Mouse (Mus musculus): ENCODE results near the gene 1700001C02Rik. TPM values are rescaled to one million over a fixed set of nuclear protein-coding genes. Genes with fewer than 3 reads are reported as not detected.

1700001C02Rik gene
- polyA plus RNA-seq, 1 experiment from 2014 or later, result 1.9 TPM

DNA sequence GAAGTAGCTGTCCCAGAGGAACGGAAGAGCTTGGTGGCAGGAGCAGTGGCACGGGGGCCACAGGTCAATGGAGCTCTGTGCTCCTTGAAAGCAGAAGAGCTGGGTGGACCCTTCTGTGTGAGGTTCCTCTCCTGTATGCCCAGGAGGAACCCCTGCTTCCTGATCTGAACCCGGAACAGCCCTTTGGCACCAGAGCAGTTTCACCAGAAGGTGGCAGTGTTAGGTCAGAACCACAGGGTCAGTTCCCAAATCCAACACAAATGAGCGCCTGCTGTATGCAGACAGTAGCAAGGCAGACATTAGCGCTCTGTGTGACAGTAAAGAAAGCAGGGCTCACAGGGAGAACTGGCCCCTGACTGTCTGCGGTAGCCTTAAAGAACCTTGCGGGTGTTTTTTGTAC is 50.5 kb downstream of the 1700001C02Rik start:
- 49% methylated on average over 7 of the region's 7 CpGs for WGBS

DNA sequence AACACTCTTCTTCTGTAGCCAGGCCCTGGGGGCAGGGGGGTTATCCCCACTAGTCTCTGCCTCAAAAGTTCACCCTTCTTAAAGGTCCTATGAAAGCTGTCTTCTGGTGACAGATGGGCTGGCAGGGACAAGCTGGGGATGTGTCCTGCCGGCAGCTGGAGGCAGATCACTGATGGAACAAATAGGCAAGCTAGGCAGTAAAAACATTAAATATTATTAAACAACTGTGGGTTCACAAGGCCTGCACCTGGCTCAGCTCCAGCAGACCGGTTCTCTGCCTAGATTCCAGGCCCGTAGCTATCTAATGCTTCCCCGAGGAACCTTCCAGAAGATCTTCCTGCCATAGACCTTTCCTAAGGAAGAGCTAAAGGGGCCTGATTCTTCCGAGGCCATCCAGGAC is 52.3 kb downstream of the 1700001C02Rik start:
- no peaks in the 10 kb centered on the region for H3K4me1 ChIP-seq (ENCODE audit: control insufficient read depth, insufficient read depth, low read depth, low read length)
- no peak overlapping the region for H3K4me2 ChIP-seq (ENCODE audit: low read length)
- no peak overlapping the region for H3K27ac ChIP-seq (ENCODE audit: low read depth, low read length)
- H3K4me3 ChIP-seq (ENCODE audit: low read length), result no peak overlapping the region
- ATAC-seq, result no peak
- no peaks in the 10 kb centered on the region for H3K36me3 ChIP-seq (ENCODE audit: control insufficient read depth, insufficient read depth, low read length)
- no peaks in the 10 kb centered on the region for H3K9me3 ChIP-seq (ENCODE audit: control insufficient read depth, low read length)
- H3K27me3 ChIP-seq (replicated peaks; ENCODE audit: control insufficient read depth, insufficient read depth, low read length), result no peaks in the 10 kb centered on the region
- H3K9ac ChIP-seq (ENCODE audit: low read depth, low read length), result no peak overlapping the region
- 67% methylated on average over 5 of the region's 5 CpGs for WGBS

More for the DNA sequence above, 50.5 kb downstream of the 1700001C02Rik start:
- no peaks in the 10 kb centered on the region for H3K36me3 ChIP-seq (ENCODE audit: control insufficient read depth, insufficient read depth, low read length)
- H3K9me3 ChIP-seq (ENCODE audit: control insufficient read depth, low read length), result no peaks in the 10 kb centered on the region
- H3K4me3 ChIP-seq (ENCODE audit: low read length), result no peak overlapping the region
- ATAC-seq, result no peak
- H3K27me3 ChIP-seq (replicated peaks; ENCODE audit: control insufficient read depth, insufficient read depth, low read length), result no peaks in the 10 kb centered on the region
- no peak overlapping the region for H3K4me2 ChIP-seq (ENCODE audit: low read length)
- H3K9ac ChIP-seq (ENCODE audit: low read depth, low read length), result no peak overlapping the region
- H3K4me1 ChIP-seq (ENCODE audit: control insufficient read depth, insufficient read depth, low read depth, low read length), result no peaks in the 10 kb centered on the region
- H3K27ac ChIP-seq (ENCODE audit: low read depth, low read length), result no peak overlapping the region

DNA sequence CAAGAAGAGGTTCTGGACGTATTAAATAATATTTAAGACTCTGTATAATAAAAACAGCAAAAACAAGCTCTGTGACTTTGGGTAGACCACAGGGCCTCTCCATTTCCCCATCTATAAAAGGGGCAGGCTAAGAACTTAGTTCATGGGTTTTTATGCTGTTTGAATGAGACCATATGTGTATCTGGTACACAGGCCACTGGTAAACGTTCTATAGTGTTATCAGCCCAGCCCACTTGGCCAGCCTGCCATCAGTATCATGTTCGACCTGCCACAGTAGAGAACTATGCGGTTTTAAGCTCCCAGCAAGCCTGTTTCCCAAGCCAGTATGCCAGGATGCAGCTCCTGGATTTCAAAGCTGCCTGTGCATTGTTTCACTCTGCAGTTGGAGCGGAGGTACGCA is 52.7 kb downstream of the 1700001C02Rik start:
- no peak overlapping the region for H3K4me2 ChIP-seq (ENCODE audit: low read length)
- H3K4me1 ChIP-seq (ENCODE audit: control insufficient read depth, insufficient read depth, low read depth, low read length), result no peaks in the 10 kb centered on the region
- ATAC-seq, result no peak
- H3K9me3 ChIP-seq (ENCODE audit: control insufficient read depth, low read length), result no peaks in the 10 kb centered on the region
- WGBS, result 79% methylated on average over 6 of the region's 6 CpGs
- no peaks in the 10 kb centered on the region for H3K27me3 ChIP-seq (replicated peaks; ENCODE audit: control insufficient read depth, insufficient read depth, low read length)
- no peak overlapping the region for H3K27ac ChIP-seq (ENCODE audit: low read depth, low read length)
- no peaks in the 10 kb centered on the region for H3K36me3 ChIP-seq (ENCODE audit: control insufficient read depth, insufficient read depth, low read length)
- H3K9ac ChIP-seq (ENCODE audit: low read depth, low read length), result no peak overlapping the region
- H3K4me3 ChIP-seq (ENCODE audit: low read length), result no peak overlapping the region

DNA sequence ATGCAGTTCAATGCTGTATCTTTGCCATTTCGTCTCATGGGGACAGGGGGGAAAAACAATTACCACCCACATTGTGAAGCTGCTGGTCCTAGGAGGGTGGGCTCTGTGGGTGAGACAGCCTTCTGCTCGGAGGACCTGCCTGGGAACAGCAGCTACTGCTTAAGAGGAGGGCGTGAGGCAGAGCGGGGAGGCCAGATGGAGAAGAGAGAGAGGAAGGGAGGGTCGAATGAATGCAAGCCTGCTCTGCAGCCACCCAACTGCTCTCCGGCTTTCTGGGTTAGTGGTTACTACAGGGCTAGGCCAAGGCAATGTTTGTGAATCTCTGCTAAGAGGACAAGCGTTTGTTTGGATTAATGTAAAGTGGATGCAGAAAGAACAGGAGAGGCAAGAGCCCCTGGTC is 53.6 kb downstream of the 1700001C02Rik start:
- ATAC-seq, result no peak; the same call in 1 of the 2 replicates
- no peak overlapping the region for H3K4me2 ChIP-seq (ENCODE audit: low read length)
- no peaks in the 10 kb centered on the region for H3K36me3 ChIP-seq (ENCODE audit: control insufficient read depth, insufficient read depth, low read length)
- H3K27ac ChIP-seq (ENCODE audit: low read depth, low read length), result no peak overlapping the region
- H3K9ac ChIP-seq (ENCODE audit: low read depth, low read length), result no peak overlapping the region
- no peak overlapping the region for H3K4me3 ChIP-seq (ENCODE audit: low read length)
- WGBS, result 44% methylated on average over 7 of the region's 7 CpGs
- no peaks in the 10 kb centered on the region for H3K27me3 ChIP-seq (replicated peaks; ENCODE audit: control insufficient read depth, insufficient read depth, low read length)
- no peaks in the 10 kb centered on the region for H3K4me1 ChIP-seq (ENCODE audit: control insufficient read depth, insufficient read depth, low read depth, low read length)
- H3K9me3 ChIP-seq (ENCODE audit: control insufficient read depth, low read length), result no peaks in the 10 kb centered on the region

DNA sequence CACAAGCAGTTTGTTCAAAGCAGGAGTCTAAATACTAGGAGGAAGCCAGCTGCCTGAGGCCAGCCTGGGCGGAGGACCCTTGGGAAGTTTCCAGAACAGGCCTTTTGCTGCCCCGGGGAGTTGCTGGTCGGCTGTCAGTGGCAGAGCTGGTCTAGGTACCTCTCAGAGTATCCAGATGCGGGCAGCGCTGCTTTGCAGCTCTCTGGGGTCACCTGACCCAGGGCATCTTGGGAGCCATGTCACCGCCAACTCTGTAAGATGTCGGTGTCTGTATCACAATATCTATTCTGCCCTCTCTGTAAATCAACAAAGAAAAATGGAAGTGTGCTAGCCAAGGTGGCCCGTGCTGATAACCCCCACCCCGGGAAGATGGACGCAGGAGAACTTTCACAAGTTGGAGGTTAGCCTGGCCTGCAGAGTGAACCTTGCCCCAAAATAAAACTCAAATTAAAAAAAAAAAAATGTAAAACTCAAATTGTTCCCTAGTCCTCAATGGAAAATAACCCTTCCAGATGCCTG is 54.4 kb downstream of the 1700001C02Rik start:
- Histone ChIP-seq H3K27me3 (replicated peaks; ENCODE audit: control insufficient read depth, insufficient read depth, low read length) (no peaks in the 10 kb centered on the region), H3K36me3 (ENCODE audit: control insufficient read depth, insufficient read depth, low read length) (no peaks in the 10 kb centered on the region), H3K4me1 (ENCODE audit: control insufficient read depth, insufficient read depth, low read depth, low read length) (no peaks in the 10 kb centered on the region), H3K4me2 (ENCODE audit: low read length) (no peak overlapping the region), H3K27ac (ENCODE audit: low read depth, low read length) (no peak overlapping the region), H3K9me3 (ENCODE audit: control insufficient read depth, low read length) (no peaks in the 10 kb centered on the region), H3K4me3 (ENCODE audit: low read length) (no peak overlapping the region), H3K9ac (ENCODE audit: low read depth, low read length) (no peak overlapping the region)
- WGBS, result 84% methylated on average over 10 of the region's 10 CpGs
- ATAC-seq, result no peak

DNA sequence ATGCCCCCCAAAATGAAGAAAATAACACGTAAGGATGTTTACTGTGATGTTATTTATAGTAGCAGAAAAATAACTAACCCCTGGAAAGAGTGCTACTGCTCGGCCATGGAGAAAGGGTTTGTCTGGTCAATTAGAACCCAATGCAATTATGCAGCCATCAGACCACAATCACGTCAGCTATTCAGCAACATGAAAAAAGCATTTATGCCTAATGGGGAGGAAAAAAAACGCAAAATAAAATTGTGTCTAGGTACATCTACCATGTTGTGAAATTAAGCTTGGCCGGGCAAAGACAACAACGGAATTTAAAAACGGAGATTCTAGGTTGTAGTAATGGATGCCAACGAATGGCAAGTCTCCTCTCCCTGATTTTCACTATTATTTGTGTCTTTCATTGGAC is 56.6 kb downstream of the 1700001C02Rik start:
- Histone ChIP-seq H3K4me2 (ENCODE audit: low read length) (no peak overlapping the region), H3K36me3 (ENCODE audit: control insufficient read depth, insufficient read depth, low read length) (no peaks in the 10 kb centered on the region), H3K4me1 (ENCODE audit: control insufficient read depth, insufficient read depth, low read depth, low read length) (peaks cover 5% of the 10 kb centered on the region), H3K9ac (ENCODE audit: low read depth, low read length) (no peak overlapping the region), H3K27ac (ENCODE audit: low read depth, low read length) (no peak overlapping the region), H3K9me3 (ENCODE audit: control insufficient read depth, low read length) (no peaks in the 10 kb centered on the region), H3K27me3 (replicated peaks; ENCODE audit: control insufficient read depth, insufficient read depth, low read length) (no peaks in the 10 kb centered on the region), H3K4me3 (ENCODE audit: low read length) (no peak overlapping the region)
- WGBS, result 68% methylated on average over 8 of the region's 8 CpGs
- ATAC-seq, result no peak

DNA sequence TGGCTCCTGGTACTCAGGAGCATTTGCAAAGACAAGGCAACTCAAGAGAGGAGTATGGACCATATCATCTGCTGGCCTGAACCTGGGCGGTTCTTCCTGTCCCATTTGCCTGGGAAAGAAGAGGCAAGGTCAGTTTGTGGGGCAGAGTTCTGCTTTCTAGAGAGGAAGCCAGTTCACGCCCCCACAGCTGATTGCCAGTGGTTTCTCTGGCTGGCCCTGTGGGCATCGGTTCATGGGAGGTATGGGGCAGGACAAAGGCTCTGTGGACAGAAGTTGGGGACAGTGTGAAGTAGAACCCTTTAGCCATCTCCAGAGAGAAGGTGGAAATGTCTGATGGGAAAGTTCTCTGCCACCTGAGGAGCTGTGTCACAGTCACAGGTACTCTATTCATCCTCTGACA is 57.3 kb downstream of the 1700001C02Rik start:
- Histone ChIP-seq H3K36me3 (ENCODE audit: control insufficient read depth, insufficient read depth, low read length) (no peaks in the 10 kb centered on the region), H3K9me3 (ENCODE audit: control insufficient read depth, low read length) (no peaks in the 10 kb centered on the region), H3K4me1 (ENCODE audit: control insufficient read depth, insufficient read depth, low read depth, low read length) (peaks cover 5% of the 10 kb centered on the region), H3K27ac (ENCODE audit: low read depth, low read length) (no peak overlapping the region), H3K4me3 (ENCODE audit: low read length) (no peak overlapping the region), H3K9ac (ENCODE audit: low read depth, low read length) (no peak overlapping the region), H3K27me3 (replicated peaks; ENCODE audit: control insufficient read depth, insufficient read depth, low read length) (no peaks in the 10 kb centered on the region), H3K4me2 (ENCODE audit: low read length) (no peak overlapping the region)
- no peak for ATAC-seq
- WGBS, result 91% methylated on average over 3 of the region's 3 CpGs

DNA sequence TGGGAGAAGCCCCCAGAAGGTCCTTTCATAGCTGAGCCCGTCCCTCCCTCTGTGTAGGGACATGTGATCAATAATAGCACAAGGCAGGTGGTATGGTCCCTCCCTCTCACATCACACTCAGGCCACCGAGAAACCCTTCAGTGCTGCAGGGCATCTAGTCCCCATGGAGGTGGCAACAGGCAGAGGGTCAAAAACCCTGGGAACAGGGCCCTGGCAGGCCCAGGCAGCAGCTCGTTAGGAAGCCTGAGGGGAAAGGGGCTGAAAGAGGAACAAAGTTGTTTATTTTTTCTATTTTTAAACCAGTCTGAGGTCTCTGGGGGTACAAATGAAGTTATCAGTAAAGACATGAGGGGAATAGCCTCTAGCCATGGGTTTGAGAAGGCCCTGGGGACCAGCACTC is 58.4 kb downstream of the 1700001C02Rik start:
- 48% methylated on average over 3 of the region's 3 CpGs for WGBS

DNA sequence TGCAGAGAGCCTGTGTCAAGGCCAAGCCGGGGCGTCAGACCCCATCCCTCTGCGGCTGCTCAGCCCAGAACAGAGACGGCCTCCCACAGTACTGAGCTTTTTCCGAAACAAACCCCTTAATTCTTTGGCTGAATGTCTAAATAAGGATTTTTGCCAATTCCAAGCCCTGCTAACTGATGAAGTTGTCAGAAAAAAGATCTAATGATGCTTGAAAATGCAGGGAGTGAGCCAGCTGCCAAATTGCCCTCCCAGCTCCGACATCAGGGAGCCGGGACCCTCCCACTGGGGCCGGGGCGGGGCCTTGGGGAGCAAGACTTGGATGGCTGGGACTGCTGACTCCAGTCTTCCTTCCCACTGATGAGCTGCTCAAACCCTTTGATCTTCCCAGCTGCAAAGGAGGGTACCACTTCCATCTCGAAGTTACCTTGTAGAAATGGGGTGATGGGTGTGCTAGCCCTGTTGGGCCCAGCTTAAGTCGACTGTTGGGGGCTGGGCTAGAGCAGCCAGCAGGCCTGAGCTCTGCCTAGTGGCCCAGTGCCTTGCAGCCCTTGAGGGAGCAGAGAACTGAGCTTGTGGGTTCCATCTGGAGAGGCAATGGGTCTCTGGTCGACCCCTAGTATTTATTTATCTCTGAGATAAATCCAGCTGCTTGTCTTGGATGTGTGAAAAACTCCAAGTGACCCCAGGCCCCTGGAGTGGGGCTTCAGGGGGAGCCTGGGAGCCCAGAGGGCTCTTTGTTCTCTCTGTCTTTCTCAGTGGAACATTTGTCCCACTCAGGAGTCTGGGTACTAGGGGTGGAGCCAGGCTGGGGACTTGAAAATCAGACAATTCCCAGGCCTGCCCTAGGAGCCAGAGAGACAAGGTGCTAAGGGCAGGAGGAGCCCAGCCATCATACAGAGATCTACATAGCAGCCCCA is 60.3 kb downstream of the 1700001C02Rik start:
- H3K27me3 ChIP-seq (replicated peaks; ENCODE audit: control insufficient read depth, insufficient read depth, low read length), result no peaks in the 10 kb centered on the region

More for the DNA sequence above, 58.4 kb downstream of the 1700001C02Rik start:
- Histone ChIP-seq H3K36me3 (ENCODE audit: control insufficient read depth, insufficient read depth, low read length) (no peaks in the 10 kb centered on the region), H3K4me2 (ENCODE audit: low read length) (no peak overlapping the region), H3K4me1 (ENCODE audit: control insufficient read depth, insufficient read depth, low read depth, low read length) (peaks cover 5% of the 10 kb centered on the region), H3K27me3 (replicated peaks; ENCODE audit: control insufficient read depth, insufficient read depth, low read length) (no peaks in the 10 kb centered on the region), H3K9ac (ENCODE audit: low read depth, low read length) (no peak overlapping the region), H3K4me3 (ENCODE audit: low read length) (no peak overlapping the region), H3K27ac (ENCODE audit: low read depth, low read length) (no peak overlapping the region), H3K9me3 (ENCODE audit: control insufficient read depth, low read length) (no peaks in the 10 kb centered on the region)
- ATAC-seq, result no peak

More for the DNA sequence above, 60.3 kb downstream of the 1700001C02Rik start:
- Histone ChIP-seq H3K4me2 (ENCODE audit: low read length) (no peak overlapping the region), H3K4me1 (ENCODE audit: control insufficient read depth, insufficient read depth, low read depth, low read length) (peaks cover 5% of the 10 kb centered on the region), H3K36me3 (ENCODE audit: control insufficient read depth, insufficient read depth, low read length) (no peaks in the 10 kb centered on the region), H3K4me3 (ENCODE audit: low read length) (no peak overlapping the region), H3K9me3 (ENCODE audit: control insufficient read depth, low read length) (no peaks in the 10 kb centered on the region), H3K27ac (ENCODE audit: low read depth, low read length) (0 out of 2 replicates have a peak overlapping the region, but pooled peaks have one; percentile 23), H3K9ac (ENCODE audit: low read depth, low read length) (no peak overlapping the region)
- ATAC-seq, result peak; percentile 76
- 29% methylated on average over 12 of the region's 12 CpGs for WGBS
